Mouse (Mus musculus): ENCODE results near the gene Hspbp1. TPM values are rescaled to one million over a fixed set of nuclear protein-coding genes. Genes with fewer than 3 reads are reported as not detected.

The Hspbp1 gene
- polyA plus RNA-seq, 1 experiment from 2014 or later: 81.5 TPM

- Histone ChIP-seq H3K4me2 (no peak overlapping the region), H3K36me3 (ENCODE audit: control insufficient read depth, insufficient read depth, low read length) (peaks cover 49% of the 10 kb centered on the region), H3K9ac (ENCODE audit: low read depth, low read length) (no peak overlapping the region), H3K27me3 (ENCODE audit: control insufficient read depth, insufficient read depth, low read length) (no peaks in the 10 kb centered on the region), H3K9me3 (replicated peaks; ENCODE audit: control insufficient read depth, low read length) (no peaks in the 10 kb centered on the region), H3K4me3 (ENCODE audit: low read depth, low read length) (no peak overlapping the region), H3K4me1 (ENCODE audit: control insufficient read depth, insufficient read depth, low read length) (no peaks in the 10 kb centered on the region), H3K27ac (ENCODE audit: low read depth, low read length) (no peak overlapping the region)
- no peak for ATAC-seq (replicated peaks; ENCODE audit: insufficient number of reproducible peaks, low FRiP score, low TSS enrichment)
- 84% methylated on average over 11 of the region's 11 CpGs for WGBS (ENCODE audit: insufficient replicate concordance)
These were observed 43.7 kb downstream of the Hspbp1 start for GRCm38 (mm10) chr7:4641155-4641554.

DNA sequence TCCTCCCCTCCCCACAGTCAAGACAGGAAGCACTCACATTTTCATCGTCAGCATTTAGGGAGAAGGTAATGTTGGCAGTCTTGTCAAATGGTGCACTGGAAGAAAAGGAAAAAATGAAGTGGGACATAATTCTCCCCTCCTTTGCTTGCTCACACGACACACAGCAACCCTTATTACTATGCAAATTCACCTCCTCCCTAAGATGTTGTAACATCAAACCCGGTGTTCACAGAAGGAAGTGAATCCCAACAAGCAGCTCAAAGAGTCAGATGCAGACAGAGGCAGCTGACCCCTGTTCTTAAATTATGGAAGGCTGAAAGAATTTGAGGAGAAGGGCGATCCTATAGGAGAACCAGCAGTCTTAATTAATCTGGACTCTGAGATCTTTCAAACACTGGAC, 48.7 kb downstream of the Hspbp1 start:
- H3K36me3 ChIP-seq (ENCODE audit: control insufficient read depth, insufficient read depth, low read length): peaks cover 40% of the 10 kb centered on the region
- WGBS (ENCODE audit: insufficient replicate concordance): 83% methylated on average over 4 of the region's 4 CpGs

DNA sequence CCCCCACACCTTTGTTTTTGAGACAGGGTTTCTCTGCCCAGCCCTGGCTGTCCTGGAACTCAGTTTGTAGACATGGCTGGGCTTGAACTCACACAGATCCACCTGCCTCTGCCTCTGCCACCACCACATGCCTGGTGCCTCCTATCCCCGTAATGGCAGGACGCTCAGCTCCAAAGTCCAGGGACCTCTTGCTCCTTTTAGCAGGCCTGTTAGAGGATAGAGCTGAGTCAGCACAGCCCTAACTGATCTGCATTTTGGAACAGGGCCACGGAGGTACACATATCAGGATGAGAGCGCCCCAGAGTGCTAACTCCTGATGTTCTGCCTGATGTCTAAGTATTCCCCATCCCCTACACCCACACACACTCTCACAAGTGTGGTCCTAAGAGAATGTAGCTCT, 53.8 kb downstream of the Hspbp1 start, which contains the start of gene Tmem86b:
Tmem86b (minus strand) TSS at position 392 of the 400 bp plus-strand sequence.
- Histone ChIP-seq H3K9me3 (replicated peaks; ENCODE audit: control insufficient read depth, low read length) (no peaks in the 10 kb centered on the region), H3K27ac (ENCODE audit: low read depth, low read length) (peak within 1 kb of the TSS; percentile 31; the same call in 1 of the 2 replicates), H3K9ac (ENCODE audit: low read depth, low read length) (no peak within 1 kb of the TSS), H3K4me2 (no peak within 1 kb of the TSS), H3K4me1 (ENCODE audit: control insufficient read depth, insufficient read depth, low read length) (no peaks in the 10 kb centered on the region), H3K27me3 (ENCODE audit: control insufficient read depth, insufficient read depth, low read length) (no peaks in the 10 kb centered on the region), H3K36me3 (ENCODE audit: control insufficient read depth, insufficient read depth, low read length) (peaks cover 30% of the 10 kb centered on the region), H3K4me3 (ENCODE audit: low read depth, low read length) (no peak within 1 kb of the TSS)
- 86% methylated on average over 4 of the region's 4 CpGs for WGBS (ENCODE audit: insufficient replicate concordance)
- ATAC-seq (replicated peaks; ENCODE audit: insufficient number of reproducible peaks, low FRiP score, low TSS enrichment): no peak

More for the DNA sequence above, 48.7 kb downstream of the Hspbp1 start:
- Histone ChIP-seq H3K4me1 (ENCODE audit: control insufficient read depth, insufficient read depth, low read length) (no peaks in the 10 kb centered on the region), H3K9me3 (replicated peaks; ENCODE audit: control insufficient read depth, low read length) (no peaks in the 10 kb centered on the region), H3K4me3 (ENCODE audit: low read depth, low read length) (no peak overlapping the region), H3K4me2 (no peak overlapping the region), H3K9ac (ENCODE audit: low read depth, low read length) (no peak overlapping the region), H3K27me3 (ENCODE audit: control insufficient read depth, insufficient read depth, low read length) (no peaks in the 10 kb centered on the region), H3K27ac (ENCODE audit: low read depth, low read length) (no peak overlapping the region)
- ATAC-seq (replicated peaks; ENCODE audit: insufficient number of reproducible peaks, low FRiP score, low TSS enrichment): no peak

GRCm38 (mm10) chr7:4630198-4630597, 54.7 kb downstream of the Hspbp1 start:
- Histone ChIP-seq H3K9me3 (replicated peaks; ENCODE audit: control insufficient read depth, low read length) (no peaks in the 10 kb centered on the region), H3K27ac (ENCODE audit: low read depth, low read length) (peak overlapping the region; percentile 67), H3K9ac (ENCODE audit: low read depth, low read length) (peak overlapping the region; percentile 47; the same call in 1 of the 2 replicates), H3K27me3 (ENCODE audit: control insufficient read depth, insufficient read depth, low read length) (no peaks in the 10 kb centered on the region), H3K4me1 (ENCODE audit: control insufficient read depth, insufficient read depth, low read length) (no peaks in the 10 kb centered on the region), H3K36me3 (ENCODE audit: control insufficient read depth, insufficient read depth, low read length) (peaks cover 25% of the 10 kb centered on the region), H3K4me2 (peak overlapping the region; percentile 48; the same call in 1 of the 2 replicates), H3K4me3 (ENCODE audit: low read depth, low read length) (peak overlapping the region; percentile 24)
- 48% methylated on average over 1 of the region's 1 CpGs for WGBS (ENCODE audit: insufficient replicate concordance)
- ATAC-seq (replicated peaks; ENCODE audit: insufficient number of reproducible peaks, low FRiP score, low TSS enrichment): peak; percentile 87

GRCm38 (mm10) chr7:4629586-4629985, 55.3 kb downstream of the Hspbp1 start:
- Histone ChIP-seq H3K9me3 (replicated peaks; ENCODE audit: control insufficient read depth, low read length) (no peaks in the 10 kb centered on the region), H3K27me3 (ENCODE audit: control insufficient read depth, insufficient read depth, low read length) (no peaks in the 10 kb centered on the region), H3K9ac (ENCODE audit: low read depth, low read length) (peak overlapping the region; percentile 47; the same call in 1 of the 2 replicates), H3K4me2 (peak overlapping the region; percentile 48), H3K36me3 (ENCODE audit: control insufficient read depth, insufficient read depth, low read length) (peaks cover 25% of the 10 kb centered on the region), H3K4me1 (ENCODE audit: control insufficient read depth, insufficient read depth, low read length) (no peaks in the 10 kb centered on the region), H3K27ac (ENCODE audit: low read depth, low read length) (peak overlapping the region; percentile 67), H3K4me3 (ENCODE audit: low read depth, low read length) (peak overlapping the region; percentile 24)
- ATAC-seq (replicated peaks; ENCODE audit: insufficient number of reproducible peaks, low FRiP score, low TSS enrichment): 0 out of 2 replicates have a peak, but pooled peaks have one; percentile 14
- 73% methylated on average over 5 of the region's 5 CpGs for WGBS (ENCODE audit: insufficient replicate concordance)

GRCm38 (mm10) chr7:4625928-4626327, 58.9 kb downstream of the Hspbp1 start:
- H3K27ac ChIP-seq (ENCODE audit: low read depth, low read length): no peak overlapping the region
- 91% methylated on average over 2 of the region's 2 CpGs for WGBS (ENCODE audit: insufficient replicate concordance)
- H3K4me3 ChIP-seq (ENCODE audit: low read depth, low read length): no peak overlapping the region
- H3K4me1 ChIP-seq (ENCODE audit: control insufficient read depth, insufficient read depth, low read length): no peaks in the 10 kb centered on the region
- peaks cover 6% of the 10 kb centered on the region for H3K36me3 ChIP-seq (ENCODE audit: control insufficient read depth, insufficient read depth, low read length)
- no peaks in the 10 kb centered on the region for H3K27me3 ChIP-seq (ENCODE audit: control insufficient read depth, insufficient read depth, low read length)
- ATAC-seq (replicated peaks; ENCODE audit: insufficient number of reproducible peaks, low FRiP score, low TSS enrichment): no peak
- H3K9me3 ChIP-seq (replicated peaks; ENCODE audit: control insufficient read depth, low read length): no peaks in the 10 kb centered on the region
- no peak overlapping the region for H3K4me2 ChIP-seq
- no peak overlapping the region for H3K9ac ChIP-seq (ENCODE audit: low read depth, low read length)

DNA sequence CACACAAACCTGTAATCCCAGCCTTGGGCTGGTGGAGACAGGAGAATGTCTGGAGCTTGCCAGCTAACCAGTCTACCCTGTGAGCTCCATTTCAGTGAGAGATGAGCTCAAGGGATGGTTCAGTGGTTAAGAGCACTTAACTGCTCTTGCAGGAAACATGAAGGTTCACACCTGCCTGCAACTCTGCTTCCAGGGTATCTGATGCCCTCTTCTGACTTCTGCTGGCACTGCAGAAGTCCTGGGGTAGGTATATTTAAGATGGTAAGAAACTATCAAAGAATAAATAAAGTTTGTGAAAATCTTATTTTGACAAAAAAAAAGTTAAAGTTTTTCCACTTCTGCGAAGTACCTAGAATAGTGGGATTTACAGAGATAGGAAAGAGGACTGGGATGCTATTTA, 60.5 kb downstream of the Hspbp1 start:
- Histone ChIP-seq H3K9me3 (replicated peaks; ENCODE audit: control insufficient read depth, low read length) (no peaks in the 10 kb centered on the region), H3K27me3 (ENCODE audit: control insufficient read depth, insufficient read depth, low read length) (no peaks in the 10 kb centered on the region), H3K4me2 (no peak overlapping the region), H3K36me3 (ENCODE audit: control insufficient read depth, insufficient read depth, low read length) (peaks cover 3% of the 10 kb centered on the region; the same call in 1 of the 2 replicates), H3K4me1 (ENCODE audit: control insufficient read depth, insufficient read depth, low read length) (no peaks in the 10 kb centered on the region), H3K27ac (ENCODE audit: low read depth, low read length) (no peak overlapping the region), H3K4me3 (ENCODE audit: low read depth, low read length) (no peak overlapping the region), H3K9ac (ENCODE audit: low read depth, low read length) (no peak overlapping the region)
- 39% methylated on average over 1 of the region's 1 CpGs for WGBS (ENCODE audit: insufficient replicate concordance)
- ATAC-seq (replicated peaks; ENCODE audit: insufficient number of reproducible peaks, low FRiP score, low TSS enrichment): no peak

- H3K4me1 ChIP-seq (ENCODE audit: control insufficient read depth, insufficient read depth, low read length): no peaks in the 10 kb centered on the region
- no peaks in the 10 kb centered on the region; the same call in 1 of the 2 replicates for H3K36me3 ChIP-seq (ENCODE audit: control insufficient read depth, insufficient read depth, low read length)
- H3K9me3 ChIP-seq (replicated peaks; ENCODE audit: control insufficient read depth, low read length): no peaks in the 10 kb centered on the region
- H3K4me2 ChIP-seq: no peak overlapping the region
- no peak overlapping the region for H3K9ac ChIP-seq (ENCODE audit: low read depth, low read length)
- no peaks in the 10 kb centered on the region for H3K27me3 ChIP-seq (ENCODE audit: control insufficient read depth, insufficient read depth, low read length)
- H3K27ac ChIP-seq (ENCODE audit: low read depth, low read length): no peak overlapping the region
- no peak overlapping the region for H3K4me3 ChIP-seq (ENCODE audit: low read depth, low read length)
- ATAC-seq (replicated peaks; ENCODE audit: insufficient number of reproducible peaks, low FRiP score, low TSS enrichment): no peak
- WGBS (ENCODE audit: insufficient replicate concordance): 26% methylated on average over 4 of the region's 4 CpGs
These were observed 61.2 kb downstream of the Hspbp1 start for GRCm38 (mm10) chr7:4623544-4624189.

- Histone ChIP-seq H3K4me3 (ENCODE audit: low read depth, low read length) (no peak overlapping the region), H3K27me3 (ENCODE audit: control insufficient read depth, insufficient read depth, low read length) (no peaks in the 10 kb centered on the region), H3K4me2 (no peak overlapping the region), H3K36me3 (ENCODE audit: control insufficient read depth, insufficient read depth, low read length) (no peaks in the 10 kb centered on the region), H3K9ac (ENCODE audit: low read depth, low read length) (no peak overlapping the region), H3K9me3 (replicated peaks; ENCODE audit: control insufficient read depth, low read length) (no peaks in the 10 kb centered on the region), H3K4me1 (ENCODE audit: control insufficient read depth, insufficient read depth, low read length) (no peaks in the 10 kb centered on the region), H3K27ac (ENCODE audit: low read depth, low read length) (no peak overlapping the region)
- no peak for ATAC-seq (replicated peaks; ENCODE audit: insufficient number of reproducible peaks, low FRiP score, low TSS enrichment)
- WGBS (ENCODE audit: insufficient replicate concordance): 24% methylated on average over 1 of the region's 1 CpGs
These were observed 64.9 kb downstream of the Hspbp1 start for GRCm38 (mm10) chr7:4619979-4620378.

Measured in heart, embryonic 11.5 days (tissue).